Mouse (Mus musculus) hindbrain, embryonic 10.5 days (tissue): ENCODE data around the gene Tmem63c. TPM values are rescaled to one million over a fixed set of nuclear protein-coding genes. Genes with fewer than 3 reads are reported as not detected.

Experiments
- DNase-seq: peaks from one replicate; pipeline ENCODE4 v3.0.0-alpha.2; 2017; ENCODE audit warnings: low spot score
- H3K27ac ChIP-seq: fragments of 300-500 bp; sonication (generic); 2 replicates; pipeline ENCODE4 v1.5.1; 2016; ENCODE audit warnings: mild to moderate bottlenecking, moderate library complexity
- H3K27me3 ChIP-seq: fragments of 300-500 bp; sonication (generic); 2 replicates; pipeline ENCODE4 v1.6.1; 2016; ENCODE audit warnings: mild to moderate bottlenecking; ENCODE audit not compliant: poor library complexity, insufficient read depth, severe bottlenecking
- H3K36me3 ChIP-seq: fragments of 300-500 bp; sonication (generic); 2 replicates; pipeline ENCODE4 v1.6.1; 2016; ENCODE audit warnings: mild to moderate bottlenecking, moderate library complexity
- H3K4me1 ChIP-seq: fragments of 300-500 bp; sonication (generic); replicated peaks from 2 replicates; pipeline ENCODE4 v1.6.1; 2016; ENCODE audit warnings: mild to moderate bottlenecking
- H3K4me3 ChIP-seq: fragments of 300-500 bp; sonication (generic); 2 replicates; pipeline ENCODE4 v1.5.1; 2016; ENCODE audit warnings: mild to moderate bottlenecking, moderate library complexity
- H3K9me3 ChIP-seq: fragments of 300-500 bp; sonication (generic); 2 replicates; pipeline ENCODE4 v1.6.1; 2016; ENCODE audit warnings: mild to moderate bottlenecking, moderate library complexity
- WGBS: fragments of 180-500 bp; shearing (Covaris S2); methylation state at CpG from one replicate; pipeline ENCODE4 v1.1.7; 2016; 5-methylcytosine and 5-hydroxymethylcytosine counted together
- polyA plus RNA-seq: library from polyadenylated mRNA; unstranded; fragments of >200 nt; fragmentation: Nextera tagmentation; extraction: Ambion mirVana; gene quantifications from 2 replicates; pipeline ENCODE4 v1.2.1, GENCODE M21; 2016

The Tmem63c gene
- polyA plus RNA-seq, 1 experiment from 2014 or later, result 0.35 TPM

- Histone ChIP-seq H3K36me3 (no peaks in the 10 kb centered on the region), H3K4me1 (peaks cover 21% of the 10 kb centered on the region), H3K9me3 (no peaks in the 10 kb centered on the region), H3K27me3 (no peaks in the 10 kb centered on the region), H3K4me3 (no peak overlapping the region), H3K27ac (no peak overlapping the region)
- DNase-seq, result no peak
- WGBS, result 82% methylated on average over 7 of the region's 7 CpGs
These were observed 19.7 kb downstream of the Tmem63c start for GRCm38 (mm10) chr12:87040857-87041256.

- Histone ChIP-seq H3K36me3 (no peaks in the 10 kb centered on the region), H3K27me3 (no peaks in the 10 kb centered on the region), H3K4me1 (peaks cover 21% of the 10 kb centered on the region), H3K4me3 (no peak overlapping the region), H3K27ac (no peak overlapping the region), H3K9me3 (no peaks in the 10 kb centered on the region)
- 87% methylated on average over 2 of the region's 2 CpGs for WGBS
- no peak for DNase-seq
These were observed 21.3 kb downstream of the Tmem63c start for GRCm38 (mm10) chr12:87042456-87042855.

- H3K27me3 ChIP-seq, result no peaks in the 10 kb centered on the region
- peaks cover 21% of the 10 kb centered on the region for H3K4me1 ChIP-seq
- DNase-seq, result no peak
- no peak overlapping the region for H3K4me3 ChIP-seq
- H3K27ac ChIP-seq, result no peak overlapping the region
- whole genome bisulfite sequencing, result 74% methylated on average over 7 of the region's 7 CpGs
- H3K36me3 ChIP-seq, result no peaks in the 10 kb centered on the region
- no peaks in the 10 kb centered on the region for H3K9me3 ChIP-seq
These were observed 22.1 kb downstream of the Tmem63c start for GRCm38 (mm10) chr12:87043221-87043620.

DNA sequence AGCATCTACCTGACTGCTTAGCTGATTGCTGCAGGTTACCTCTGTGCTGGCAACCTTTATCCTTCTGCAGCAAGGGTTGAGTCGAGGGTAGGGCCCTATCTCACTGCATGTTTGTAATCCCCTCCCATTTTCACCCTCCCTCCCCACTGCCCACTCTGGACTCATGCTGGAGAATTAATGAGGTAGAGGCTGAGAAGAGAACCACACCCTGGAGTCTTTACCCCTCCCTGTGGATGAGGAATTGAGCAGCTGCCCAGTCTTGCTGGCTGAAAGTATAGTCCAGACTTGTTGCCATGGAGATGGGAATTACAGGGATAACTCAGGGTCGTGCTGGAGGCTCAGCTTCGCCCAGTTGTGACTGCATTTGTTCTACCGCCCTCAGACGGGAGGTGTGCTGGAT is 23.6 kb downstream of the Tmem63c start:
- Histone ChIP-seq H3K27ac (no peak overlapping the region), H3K27me3 (no peaks in the 10 kb centered on the region), H3K9me3 (no peaks in the 10 kb centered on the region), H3K36me3 (no peaks in the 10 kb centered on the region), H3K4me1 (peaks cover 21% of the 10 kb centered on the region), H3K4me3 (no peak overlapping the region)
- no peak for DNase-seq
- 34% methylated on average over 5 of the region's 5 CpGs for WGBS

GRCm38 (mm10) chr12:87047536-87047935 is 26.4 kb downstream of the Tmem63c start:
- no peak overlapping the region for H3K4me3 ChIP-seq
- H3K4me1 ChIP-seq, result peaks cover 21% of the 10 kb centered on the region
- H3K36me3 ChIP-seq, result no peaks in the 10 kb centered on the region
- no peaks in the 10 kb centered on the region for H3K27me3 ChIP-seq
- H3K27ac ChIP-seq, result no peak overlapping the region
- WGBS, result 49% methylated on average over 3 of the region's 3 CpGs
- no peak for DNase-seq
- H3K9me3 ChIP-seq, result no peaks in the 10 kb centered on the region

DNA sequence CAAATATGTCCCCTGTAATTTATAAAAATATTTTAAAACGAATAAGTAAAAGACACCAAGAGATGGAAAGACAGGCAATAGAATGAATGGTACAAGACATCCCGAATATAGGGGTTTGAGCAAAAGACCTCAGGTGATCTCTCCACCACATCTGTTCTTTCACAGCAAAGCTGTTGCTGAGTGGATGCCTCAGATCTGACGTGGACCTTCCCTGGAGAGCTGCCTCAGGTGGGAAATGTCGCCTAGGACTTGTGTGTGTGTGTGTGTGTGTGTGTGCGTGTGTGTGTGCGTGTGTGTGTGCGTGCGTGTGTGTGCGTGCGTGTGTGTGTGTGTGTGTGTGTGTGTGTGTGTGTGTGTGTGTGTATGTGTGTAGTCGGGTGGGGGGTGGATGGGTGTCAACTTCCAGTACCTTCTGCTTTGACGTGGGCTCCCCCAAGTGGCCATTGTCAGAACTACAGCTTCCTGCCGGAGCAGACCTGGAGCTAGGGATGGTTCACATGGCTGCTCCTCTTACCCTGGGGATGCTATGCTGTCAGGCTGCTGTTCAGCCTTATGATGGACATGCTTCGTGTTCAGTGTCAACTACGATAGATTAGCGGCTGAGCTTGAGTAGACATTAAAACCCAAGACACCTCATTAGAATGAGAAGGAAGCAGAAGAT is 31.7 kb downstream of the Tmem63c start:
- 30% methylated on average over 16 of the region's 16 CpGs for WGBS
- no peaks in the 10 kb centered on the region for H3K36me3 ChIP-seq
- H3K4me3 ChIP-seq, result no peak overlapping the region

DNA sequence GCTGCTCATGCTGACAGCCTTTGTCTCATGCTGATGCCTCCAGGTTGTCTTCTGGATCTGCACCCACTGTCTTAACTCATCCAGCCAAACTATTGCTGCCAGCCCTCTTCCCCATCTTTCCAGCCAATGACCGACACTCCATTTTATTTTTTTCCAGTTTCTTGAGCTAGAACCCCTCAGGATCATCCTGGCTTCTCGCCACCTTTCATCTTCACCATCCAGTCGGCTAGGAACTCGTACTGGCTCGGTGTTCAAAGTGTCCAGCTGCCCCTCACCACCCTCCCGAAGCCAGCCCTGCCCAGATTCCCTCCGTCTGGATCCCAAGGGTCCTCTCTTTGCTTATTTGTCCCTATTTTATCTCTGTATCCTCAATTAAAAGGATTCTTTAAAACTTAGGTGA is 33.7 kb downstream of the Tmem63c start:
- Histone ChIP-seq H3K27me3 (peaks cover 12% of the 10 kb centered on the region), H3K36me3 (no peaks in the 10 kb centered on the region), H3K4me3 (no peak overlapping the region), H3K9me3 (no peaks in the 10 kb centered on the region), H3K4me1 (0 out of 2 replicates have a peak, but pooled peaks cover 5% of the 10 kb centered on the region), H3K27ac (no peak overlapping the region)
- no peak for DNase-seq
- 76% methylated on average over 7 of the region's 7 CpGs for WGBS

More for the DNA sequence above, 31.7 kb downstream of the Tmem63c start:
- peak; percentile 79 for DNase-seq
- 0 out of 2 replicates have a peak, but pooled peaks cover 5% of the 10 kb centered on the region for H3K4me1 ChIP-seq
- peaks cover 12% of the 10 kb centered on the region for H3K27me3 ChIP-seq
- no peaks in the 10 kb centered on the region for H3K9me3 ChIP-seq
- H3K27ac ChIP-seq, result no peak overlapping the region

DNA sequence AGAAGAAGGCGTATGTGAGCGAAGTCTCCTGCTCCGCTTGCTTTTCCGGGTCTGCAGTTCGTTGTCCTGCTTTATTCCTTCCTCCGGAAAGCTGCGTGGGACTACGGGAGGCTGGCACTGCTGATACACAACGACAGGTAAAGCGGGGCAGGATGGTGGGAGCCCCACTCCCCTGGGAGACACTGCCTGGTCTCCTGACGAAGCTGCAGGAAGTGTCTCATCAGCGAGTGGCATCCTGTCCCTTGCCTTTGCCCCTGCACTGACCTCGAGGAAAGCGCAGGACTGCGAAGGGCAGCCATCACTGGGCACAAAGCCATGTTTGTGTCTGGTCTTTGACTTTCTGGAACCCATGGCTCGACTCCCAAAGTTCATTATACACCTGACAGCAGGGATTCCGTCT is 35.9 kb downstream of the Tmem63c start:
- Histone ChIP-seq H3K27me3 (peaks cover 12% of the 10 kb centered on the region), H3K4me1 (0 out of 2 replicates have a peak, but pooled peaks cover 5% of the 10 kb centered on the region), H3K36me3 (no peaks in the 10 kb centered on the region), H3K27ac (no peak overlapping the region), H3K4me3 (no peak overlapping the region), H3K9me3 (no peaks in the 10 kb centered on the region)
- 74% methylated on average over 17 of the region's 17 CpGs for WGBS
- DNase-seq, result no peak

- Histone ChIP-seq H3K27me3 (no peaks in the 10 kb centered on the region), H3K36me3 (no peaks in the 10 kb centered on the region), H3K9me3 (no peaks in the 10 kb centered on the region), H3K4me3 (no peak overlapping the region), H3K4me1 (no peaks in the 10 kb centered on the region), H3K27ac (no peak overlapping the region)
- 91% methylated on average over 11 of the region's 11 CpGs for WGBS
- no peak for DNase-seq
These were observed 44.3 kb downstream of the Tmem63c start for GRCm38 (mm10) chr12:87065446-87065845.

DNA sequence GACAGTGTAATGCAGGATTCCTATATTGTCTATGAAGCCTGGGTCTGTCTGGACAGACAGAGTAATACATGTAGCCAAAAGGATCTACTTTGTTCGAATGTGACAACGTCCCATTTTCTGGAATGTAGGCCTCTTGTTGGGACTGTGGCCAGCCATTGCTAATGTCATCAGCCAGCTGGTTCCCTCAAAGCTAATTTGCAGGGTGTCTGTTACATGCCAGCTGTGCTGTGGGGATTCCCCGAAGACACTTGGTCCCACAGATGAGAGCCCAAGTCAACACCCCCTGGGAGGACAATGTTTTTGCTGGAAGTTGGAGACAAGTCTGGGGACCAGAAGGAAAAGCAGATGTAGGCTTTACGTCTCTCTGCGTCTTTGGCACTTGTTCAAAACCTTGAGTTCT is 45.3 kb downstream of the Tmem63c start:
- H3K4me1 ChIP-seq, result no peaks in the 10 kb centered on the region
- H3K27ac ChIP-seq, result no peak overlapping the region
- H3K4me3 ChIP-seq, result no peak overlapping the region
- DNase-seq, result no peak
- H3K9me3 ChIP-seq, result no peaks in the 10 kb centered on the region
- WGBS, result 86% methylated on average over 5 of the region's 5 CpGs
- H3K27me3 ChIP-seq, result no peaks in the 10 kb centered on the region
- no peaks in the 10 kb centered on the region for H3K36me3 ChIP-seq

DNA sequence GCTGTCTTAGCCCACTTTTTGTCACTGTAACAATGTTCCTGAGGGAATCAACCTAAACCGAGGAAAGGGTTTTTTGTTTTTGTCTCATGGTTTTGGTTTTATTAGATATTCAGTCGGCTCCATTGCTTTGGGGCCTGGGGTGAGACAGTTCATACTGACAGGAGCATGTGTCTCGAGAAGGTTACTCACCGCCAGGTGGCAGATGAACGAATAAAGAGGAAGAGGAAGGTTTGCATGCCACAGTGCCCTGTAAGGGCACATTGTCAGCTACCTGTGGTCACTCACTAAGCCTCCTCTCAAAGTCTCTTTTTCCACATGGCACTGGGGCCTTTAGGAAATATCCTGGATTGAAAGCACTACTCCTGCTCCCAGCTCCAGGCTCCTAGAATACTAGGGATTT is 49.4 kb downstream of the Tmem63c start:
- H3K27ac ChIP-seq, result no peak overlapping the region
- DNase-seq, result no peak
- H3K36me3 ChIP-seq, result no peaks in the 10 kb centered on the region
- no peaks in the 10 kb centered on the region for H3K27me3 ChIP-seq
- no peak overlapping the region for H3K4me3 ChIP-seq
- no peaks in the 10 kb centered on the region for H3K4me1 ChIP-seq
- WGBS, result 71% methylated on average over 5 of the region's 5 CpGs
- H3K9me3 ChIP-seq, result no peaks in the 10 kb centered on the region

GRCm38 (mm10) chr12:87076610-87077009 is 55.5 kb downstream of the Tmem63c start:
- 84% methylated on average over 2 of the region's 2 CpGs for WGBS
- no peak for DNase-seq
- Histone ChIP-seq H3K27me3 (no peaks in the 10 kb centered on the region), H3K36me3 (no peaks in the 10 kb centered on the region), H3K4me3 (no peak overlapping the region), H3K9me3 (no peaks in the 10 kb centered on the region), H3K27ac (no peak overlapping the region), H3K4me1 (no peaks in the 10 kb centered on the region)

DNA sequence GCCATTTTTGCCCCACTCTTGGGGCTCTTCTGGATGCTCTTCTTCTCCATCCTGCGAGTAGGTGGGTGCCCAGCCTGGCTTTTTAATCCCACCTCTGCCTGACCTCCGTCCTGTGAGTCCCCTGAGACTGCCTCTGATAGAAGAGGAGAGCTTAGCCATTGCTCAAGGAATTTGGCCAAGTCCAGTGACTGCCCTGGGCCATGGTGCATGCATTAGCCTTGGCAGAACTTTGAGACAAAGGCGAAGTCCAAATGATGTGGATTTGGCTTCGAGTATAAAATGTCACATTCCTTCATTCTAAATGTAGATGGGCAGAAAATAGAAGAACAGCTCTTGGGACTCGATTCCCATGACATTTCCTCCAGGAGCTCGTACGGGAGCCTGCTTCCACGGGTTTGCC is 61.7 kb downstream of the Tmem63c start:
- H3K27ac ChIP-seq, result no peak overlapping the region
- H3K9me3 ChIP-seq, result no peaks in the 10 kb centered on the region
- 84% methylated on average over 8 of the region's 8 CpGs for WGBS
- no peaks in the 10 kb centered on the region for H3K27me3 ChIP-seq
- no peaks in the 10 kb centered on the region for H3K4me1 ChIP-seq
- no peaks in the 10 kb centered on the region for H3K36me3 ChIP-seq
- H3K4me3 ChIP-seq, result no peak overlapping the region
- DNase-seq, result no peak

- H3K27ac ChIP-seq, result no peak overlapping the region
- H3K4me3 ChIP-seq, result no peak overlapping the region
- no peaks in the 10 kb centered on the region for H3K36me3 ChIP-seq
- no peaks in the 10 kb centered on the region for H3K27me3 ChIP-seq
- peaks cover 4% of the 10 kb centered on the region; the same call in 1 of the 2 replicates for H3K4me1 ChIP-seq
- no peak for DNase-seq
- WGBS, result 67% methylated on average over 7 of the region's 7 CpGs
- H3K9me3 ChIP-seq, result no peaks in the 10 kb centered on the region
These were observed 66.1 kb downstream of the Tmem63c start for GRCm38 (mm10) chr12:87087236-87087635.
